Mouse (Mus musculus) forelimb bud, embryonic 11.5 days (tissue): ENCODE results near the gene Cep128.
"Not testable (repeated sequence)": the region's sequence is repeated elsewhere in the genome, so short reads cannot be mapped to it uniquely, and the experiment has no call there.

Source experiments
- DNase-seq: peaks from one replicate; pipeline ENCODE4 v3.0.0-alpha.2; 2012; ENCODE audit warnings: low read depth, low spot score

Cep128 gene

DNA sequence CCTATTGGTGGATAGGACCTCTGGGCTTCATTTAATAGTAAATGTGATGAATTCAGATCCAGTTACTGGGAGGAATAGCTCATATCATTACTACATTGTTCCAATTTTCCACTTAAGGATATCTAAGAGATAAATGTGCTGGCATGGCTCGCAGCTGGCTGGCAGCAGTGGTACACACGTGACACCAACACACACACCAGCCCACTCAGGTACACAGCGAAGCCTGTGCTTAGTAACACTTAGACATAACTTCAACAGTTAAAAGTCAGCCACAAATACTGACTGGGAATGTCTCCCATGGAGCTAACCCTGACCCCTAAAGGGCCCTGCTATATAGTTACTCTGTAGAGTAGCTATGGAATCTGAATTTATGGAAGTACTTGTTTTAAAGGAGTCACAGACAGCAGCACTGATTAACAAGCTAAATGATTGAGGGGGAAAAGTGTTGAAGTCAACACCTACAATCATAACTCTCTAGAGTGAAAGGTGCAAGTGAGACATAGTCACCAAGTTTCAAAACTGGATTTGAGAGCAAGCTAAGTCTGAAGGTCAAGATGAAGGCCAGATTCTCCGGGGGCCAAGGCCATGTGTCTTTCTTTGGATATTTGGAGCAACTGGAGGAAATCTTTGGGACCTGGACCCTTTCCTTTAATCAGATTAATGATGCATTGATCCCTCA is 320.7 kb downstream of the Cep128 start:
- no peak for DNase-seq

- DNase-seq, result no peak
These were observed 321.5 kb downstream of the Cep128 start for GRCm38 (mm10) chr12:91062681-91063080.

DNA sequence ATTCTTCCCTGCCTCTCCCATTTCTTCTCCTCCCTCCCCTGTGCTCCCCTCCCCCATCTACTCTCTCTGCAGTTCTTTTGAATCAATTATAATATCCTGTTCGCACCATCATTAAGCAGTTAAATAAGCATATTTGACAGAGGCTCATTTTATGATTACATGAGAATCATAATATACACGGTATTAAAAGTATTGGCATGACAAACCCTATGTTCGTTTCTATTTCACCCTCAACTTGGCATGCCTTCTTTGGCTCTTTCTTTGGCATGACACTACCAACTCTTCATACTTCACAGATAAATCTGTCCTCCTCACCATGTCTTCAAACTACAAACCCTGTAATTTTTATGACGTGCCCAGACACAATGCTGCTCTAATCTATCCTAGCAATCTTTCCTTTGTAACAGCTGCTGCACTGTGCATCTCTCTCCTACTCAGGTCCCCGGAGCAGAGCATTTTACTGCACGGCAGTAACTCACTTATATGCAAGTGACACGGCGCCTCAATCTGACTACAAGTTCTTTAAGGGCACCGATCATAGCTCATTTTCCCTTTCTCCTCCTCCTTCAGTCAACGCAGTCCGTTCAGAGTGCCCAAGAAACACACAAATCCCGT is 324.4 kb downstream of the Cep128 start:
- DNase-seq, result no peak

DNA sequence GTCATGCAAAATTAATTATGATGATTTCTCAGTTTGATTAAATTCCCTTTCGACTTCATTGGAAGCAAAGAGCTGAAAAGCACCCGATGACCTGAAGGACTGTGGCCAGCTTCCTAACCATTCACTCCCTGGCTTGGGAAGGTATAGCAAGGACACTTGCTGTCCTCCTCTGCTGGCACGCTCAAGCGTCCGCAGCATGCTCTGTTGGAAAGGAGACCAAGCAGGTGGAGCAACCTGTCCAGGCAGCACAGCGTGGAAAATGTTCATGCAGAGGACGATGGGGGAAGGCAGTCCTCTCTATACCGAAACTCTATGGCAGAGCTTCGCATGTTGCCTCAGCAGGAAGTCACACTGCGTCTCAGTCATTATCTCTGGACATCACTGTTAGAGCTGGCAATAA is 327.3 kb downstream of the Cep128 start:
- no peak for DNase-seq

GRCm38 (mm10) chr12:91052301-91052700 is 331.9 kb downstream of the Cep128 start:
- DNase-seq, result no peak

DNA sequence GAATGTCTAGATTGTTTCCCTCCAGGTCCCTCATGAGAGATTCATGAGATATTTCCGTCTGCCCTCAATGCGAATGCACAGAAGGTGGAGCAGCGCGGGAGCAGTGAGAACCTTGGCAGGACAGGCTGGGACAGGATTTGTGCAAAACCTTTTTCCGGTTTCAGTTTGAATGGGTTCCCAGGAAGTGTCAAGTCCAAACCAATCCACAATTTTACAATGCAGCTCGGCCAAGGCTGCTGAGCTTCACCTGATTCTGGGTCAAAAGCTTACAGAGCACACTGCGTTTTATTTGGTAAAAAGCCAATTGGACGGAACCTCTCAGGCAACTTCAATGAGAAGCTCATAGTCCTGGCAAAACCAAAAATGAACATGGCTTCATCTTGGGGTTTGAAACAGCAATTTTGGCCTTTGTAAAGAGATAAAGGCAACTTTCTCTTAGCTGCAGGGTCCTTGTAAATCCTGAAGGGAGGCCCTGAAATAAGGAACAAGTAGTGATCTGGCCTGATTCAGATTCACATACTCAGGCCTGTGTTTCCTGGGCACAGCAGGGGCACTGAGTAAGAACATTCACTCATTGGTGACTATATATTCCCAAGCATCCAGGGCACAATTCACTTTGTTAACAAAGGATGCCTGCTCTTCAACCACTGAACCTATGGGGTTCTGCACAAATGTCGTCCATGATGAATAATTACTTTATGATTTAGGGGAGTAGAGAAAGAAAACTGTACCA is 333.4 kb downstream of the Cep128 start:
- DNase-seq, result no peak

GRCm38 (mm10) chr12:91041363-91041762 is 342.8 kb downstream of the Cep128 start:
- no peak for DNase-seq

GRCm38 (mm10) chr12:91040267-91040905 is 343.8 kb downstream of the Cep128 start:
- no peak for DNase-seq

DNA sequence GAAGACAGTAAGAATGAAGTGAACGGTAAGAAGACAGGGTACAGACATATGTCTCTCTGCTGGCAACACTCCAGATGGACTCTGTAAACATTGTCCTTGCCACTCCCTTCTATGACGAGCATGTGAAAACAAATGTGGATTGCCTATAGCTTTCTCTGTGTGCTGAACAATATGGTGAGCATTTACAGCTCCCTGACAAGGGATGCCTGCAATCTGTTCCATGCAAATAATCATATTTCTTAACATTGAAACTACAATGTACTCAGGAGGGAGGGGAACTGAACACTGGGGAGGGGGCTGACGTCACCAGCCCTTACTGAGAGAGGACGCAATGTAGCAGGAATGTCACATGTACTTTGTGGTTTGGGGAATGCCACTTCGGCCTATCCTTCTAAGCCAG is 355.1 kb downstream of the Cep128 start:
- no peak for DNase-seq

- no peak for DNase-seq
These were observed 356.5 kb downstream of the Cep128 start for GRCm38 (mm10) chr12:91027681-91028080.

- DNase-seq, result no peak
These were observed 357.1 kb downstream of the Cep128 start for GRCm38 (mm10) chr12:91027100-91027499.

DNA sequence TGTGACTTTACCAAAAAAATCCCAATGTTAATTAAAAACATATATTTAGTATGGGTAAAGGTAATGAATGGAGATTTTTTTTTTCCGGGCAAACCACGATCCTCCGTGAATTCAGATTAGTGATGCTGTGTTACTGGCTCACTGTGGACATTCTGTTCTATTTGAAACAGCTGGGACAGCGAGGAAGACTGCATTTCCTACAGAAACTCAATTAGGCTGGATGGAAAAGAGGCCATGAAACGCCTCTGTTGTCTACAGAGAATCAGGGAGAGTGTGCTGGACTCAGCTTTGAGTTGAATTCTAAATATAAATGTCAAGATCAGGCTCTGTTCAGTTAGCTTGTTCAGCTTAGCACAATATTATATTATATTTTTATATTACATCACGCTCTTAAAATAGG is 369.1 kb downstream of the Cep128 start:
- DNase-seq, result no peak

DNA sequence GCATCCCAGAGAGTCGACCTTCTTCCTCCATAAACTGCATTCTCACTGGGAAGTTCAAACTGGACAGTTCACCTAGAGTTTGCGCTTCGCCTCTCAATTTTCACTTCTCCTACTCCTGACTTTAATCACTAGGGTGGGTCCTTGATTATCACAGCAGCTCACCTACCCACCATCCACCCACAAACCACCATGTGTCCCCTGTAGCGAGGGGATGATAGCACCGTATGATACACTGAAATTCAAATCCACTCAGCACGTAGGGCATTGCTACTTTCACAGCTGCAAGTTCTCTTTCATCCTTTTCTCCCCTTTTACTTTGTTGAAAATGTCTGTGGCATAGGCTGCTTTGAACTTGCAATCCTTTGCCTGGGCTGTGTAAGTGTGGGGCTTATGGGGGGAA is 371.2 kb downstream of the Cep128 start:
- no peak for DNase-seq

- no peak for DNase-seq
These were observed 372.0 kb downstream of the Cep128 start for GRCm38 (mm10) chr12:91012184-91012583.

- DNase-seq, result no peak
These were observed 375.5 kb downstream of the Cep128 start for GRCm38 (mm10) chr12:91008736-91009135.

- no peak for DNase-seq
These were observed 376.0 kb downstream of the Cep128 start for GRCm38 (mm10) chr12:91008170-91008569.

DNA sequence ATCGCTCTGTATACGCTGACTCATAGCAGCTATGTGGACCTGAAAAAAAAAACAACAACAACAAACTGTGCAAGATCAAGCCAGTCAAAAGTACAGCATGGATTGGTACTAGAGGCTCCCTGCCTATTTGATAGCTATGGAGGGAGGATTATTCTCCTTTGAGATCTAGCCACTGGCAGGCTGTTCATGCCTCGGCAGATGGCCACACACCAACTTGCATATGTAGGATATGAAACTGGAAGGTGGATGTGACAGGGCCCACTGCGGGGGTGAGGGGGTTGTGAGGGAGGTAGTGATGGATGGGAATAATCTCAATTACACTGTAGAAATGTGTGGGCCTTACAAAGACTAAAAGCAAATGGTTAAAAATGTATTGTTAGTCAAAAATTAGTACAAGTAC is 386.7 kb downstream of the Cep128 start:
- no peak for DNase-seq

GRCm38 (mm10) chr12:90993331-90993730 is 390.9 kb downstream of the Cep128 start:
- DNase-seq, result no peak

GRCm38 (mm10) chr12:90987782-90988181 is 396.4 kb downstream of the Cep128 start:
- DNase-seq, result no peak

DNA sequence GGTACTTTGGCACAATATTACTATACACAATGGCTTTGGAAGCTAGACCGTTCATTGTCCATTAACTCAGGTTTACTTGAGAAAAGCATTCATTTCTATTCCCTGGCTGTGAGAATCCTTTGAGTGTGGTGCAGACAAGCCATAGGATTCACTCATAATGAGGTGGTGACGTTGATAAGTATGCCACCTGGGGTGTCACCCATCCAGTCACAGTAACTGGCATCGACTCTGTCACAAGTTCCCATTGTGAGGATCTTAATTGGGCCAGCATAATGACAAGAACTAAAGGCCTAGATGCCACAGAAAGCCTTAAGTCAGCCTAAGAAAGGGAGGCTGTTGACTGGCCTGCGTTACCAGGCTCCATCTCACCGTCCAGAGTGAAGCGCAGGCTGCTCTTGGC is 396.9 kb downstream of the Cep128 start:
- DNase-seq, result no peak

DNA sequence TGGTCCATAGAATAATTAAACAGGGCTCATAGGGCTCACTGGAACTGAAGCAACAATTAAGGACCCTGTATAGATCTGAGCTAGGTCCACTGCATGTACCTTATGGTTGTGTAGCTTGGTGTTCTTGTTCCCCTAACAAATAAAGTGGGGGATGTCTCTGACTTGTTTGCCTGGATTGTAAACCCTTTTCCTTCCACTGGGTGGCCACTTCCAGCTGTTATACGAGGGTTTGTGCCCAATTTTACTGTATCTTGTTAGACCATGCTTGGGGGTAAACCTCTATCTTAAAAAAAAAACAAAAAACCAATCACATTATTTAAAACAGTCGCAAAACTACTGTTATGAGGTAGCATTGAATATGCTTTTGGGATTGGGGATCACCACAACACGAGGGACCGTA is 402.2 kb downstream of the Cep128 start:
- no peak for DNase-seq

- DNase-seq, result not testable (repeated sequence)
These were observed 407.8 kb downstream of the Cep128 start for GRCm38 (mm10) chr12:90976406-90976805.
